Mouse (Mus musculus) brown adipose tissue, adult 24 weeks (tissue): Measurements from ENCODE around the gene Sigirr. TPM values are rescaled to one million over a fixed set of nuclear protein-coding genes. Genes with fewer than 3 reads are reported as not detected.

Experiments used
- H3K27ac ChIP-seq: fragments of 200-500 bp; replicated peaks from 2 replicates; pipeline ENCODE4 v1.5.1; 2012; ENCODE audit warnings: low read depth, mild to moderate bottlenecking, low read length
- H3K4me1 ChIP-seq: fragments of 200-500 bp; 2 replicates; pipeline ENCODE4 v1.6.1; 2012; ENCODE audit warnings: low read length, mixed read lengths; ENCODE audit not compliant: control insufficient read depth, insufficient read depth, insufficient read length
- H3K4me3 ChIP-seq: fragments of 200-500 bp; 2 replicates; pipeline ENCODE4 v1.5.1; 2012; ENCODE audit warnings: low read depth, mild to moderate bottlenecking, low read length, moderate library complexity; ENCODE audit not compliant: insufficient read depth
- polyA plus RNA-seq: library from polyadenylated mRNA; stranded (reverse); fragments of >200 nt; gene quantifications from 2 replicates; pipeline ENCODE4 v1.2.4, GENCODE M21; 2012; ENCODE audit not compliant: missing spikeins, insufficient read depth, insufficient read length

The Sigirr gene
- polyA plus RNA-seq, 1 experiment = 1.1 TPM

DNA sequence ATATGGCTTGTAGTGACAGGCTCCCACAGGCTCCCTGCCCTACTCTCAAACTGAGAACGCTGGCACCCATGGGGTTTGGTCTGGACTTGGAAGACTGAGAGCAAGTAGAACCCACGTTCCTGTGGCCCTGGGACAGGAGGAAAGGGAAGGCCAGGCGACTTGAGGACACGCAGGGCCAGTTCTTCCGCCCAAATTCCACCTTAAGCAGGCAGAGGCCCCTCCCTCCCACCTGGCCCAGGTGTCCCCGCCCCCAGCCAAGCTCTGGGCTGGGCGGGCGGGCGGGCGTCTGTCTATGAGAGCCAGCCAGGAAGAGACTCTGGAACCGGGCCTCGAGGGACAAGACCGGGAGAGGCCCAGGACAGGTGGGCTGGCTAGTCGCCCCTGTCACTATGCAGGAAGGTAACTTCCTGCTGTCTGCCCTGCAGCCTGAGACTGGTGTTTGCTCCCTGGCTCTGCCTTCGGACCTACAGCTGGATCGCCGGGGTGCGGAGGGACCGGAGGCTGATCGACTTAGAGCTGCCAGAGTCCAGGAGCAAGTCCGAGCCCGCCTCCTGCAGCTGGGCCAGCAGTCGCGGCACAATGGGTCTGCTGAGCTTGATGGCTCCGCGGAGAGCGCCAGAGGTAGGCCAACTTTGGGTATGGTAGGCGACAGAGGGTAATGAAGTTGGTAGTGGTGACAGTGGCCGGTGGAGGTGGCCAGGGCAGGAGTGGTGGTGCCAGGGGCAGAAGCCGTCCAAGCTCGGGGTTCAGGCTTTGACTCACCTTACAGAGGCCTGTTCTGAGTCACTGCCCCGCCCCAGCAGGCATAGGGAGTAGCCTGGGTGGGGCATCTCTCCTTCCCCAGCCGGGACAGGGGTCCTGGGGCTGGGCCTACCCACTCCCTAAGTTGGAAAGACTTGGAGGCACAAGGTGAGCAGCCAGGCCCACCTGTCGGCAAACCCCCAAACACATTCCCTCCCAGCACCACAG lies 20.6 kb downstream of the Sigirr start:
- H3K4me3 ChIP-seq = no peak overlapping the region
- H3K27ac ChIP-seq = no peak overlapping the region
- 0 out of 2 replicates have a peak, but pooled peaks cover 2% of the 10 kb centered on the region for H3K4me1 ChIP-seq

DNA sequence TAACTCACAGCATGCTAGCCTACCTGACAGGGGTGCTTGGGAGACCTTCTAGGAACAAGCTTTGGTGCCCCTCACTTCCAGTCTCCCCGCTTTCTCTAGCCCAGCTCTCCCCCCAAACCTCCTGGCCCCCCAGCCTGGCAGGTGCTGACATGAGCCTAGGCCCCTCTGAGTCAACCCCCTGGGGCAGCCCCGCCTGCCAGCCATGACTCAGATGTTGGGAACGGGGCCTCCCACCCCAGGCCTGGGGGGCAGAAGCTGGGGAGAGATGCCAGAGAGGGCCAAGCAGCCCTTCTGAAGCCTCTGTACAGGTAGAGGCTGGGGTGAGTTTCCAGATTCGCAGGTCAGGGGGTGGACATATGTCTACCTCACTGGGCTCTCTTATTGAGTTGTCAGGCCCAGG lies 21.5 kb downstream of the Sigirr start:
- H3K27ac ChIP-seq = no peak overlapping the region
- H3K4me3 ChIP-seq = no peak overlapping the region
- H3K4me1 ChIP-seq = 0 out of 2 replicates have a peak, but pooled peaks cover 2% of the 10 kb centered on the region

DNA sequence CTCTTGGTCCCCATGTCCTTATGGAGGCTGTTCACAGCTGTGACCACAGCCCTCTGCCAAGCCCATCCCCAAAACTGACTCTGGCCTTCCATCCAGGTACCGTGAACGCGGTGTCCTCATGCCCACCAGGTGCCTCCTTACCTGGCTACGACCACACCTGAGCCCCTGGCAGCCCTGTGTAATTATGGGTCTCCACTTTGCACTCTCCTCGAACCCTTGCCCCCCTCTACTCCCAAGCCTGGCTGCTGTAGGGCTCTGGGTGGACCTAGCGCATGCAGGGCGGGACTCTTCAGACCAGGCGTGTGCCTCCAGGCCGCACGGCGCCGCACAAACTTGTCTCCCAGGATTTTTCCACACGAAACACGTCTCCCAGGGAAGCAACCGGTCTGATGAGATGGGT lies 22.5 kb downstream of the Sigirr start, which contains the start of gene Pkp3:
TSS of gene Pkp3 (plus strand) at position 378 of the 400 bp plus-strand sequence.
- H3K4me3 ChIP-seq = no peak within 1 kb of the TSS
- 0 out of 2 replicates have a peak, but pooled peaks cover 2% of the 10 kb centered on the region for H3K4me1 ChIP-seq
- no peak within 1 kb of the TSS for H3K27ac ChIP-seq

DNA sequence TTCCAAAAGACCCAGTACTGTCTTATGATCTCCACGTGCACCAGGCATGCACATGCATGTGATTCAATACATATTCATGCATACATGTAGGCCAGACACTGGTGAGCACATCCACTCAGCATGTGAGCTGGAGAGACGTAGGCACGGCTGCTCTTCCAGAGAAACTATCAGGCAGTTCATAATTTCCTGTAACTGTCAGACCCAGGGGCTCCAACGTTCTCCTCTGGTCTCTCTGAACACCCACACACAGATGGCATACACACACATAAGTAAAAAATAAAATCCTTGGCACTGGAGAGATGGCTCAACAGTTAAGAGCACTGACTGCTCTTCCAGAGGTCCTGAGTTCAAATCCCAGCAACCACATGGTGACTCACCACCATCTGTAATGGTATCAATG lies 26.6 kb downstream of the Sigirr start:
- no peaks in the 10 kb centered on the region for H3K4me1 ChIP-seq
- no peak overlapping the region for H3K27ac ChIP-seq
- H3K4me3 ChIP-seq = no peak overlapping the region

DNA sequence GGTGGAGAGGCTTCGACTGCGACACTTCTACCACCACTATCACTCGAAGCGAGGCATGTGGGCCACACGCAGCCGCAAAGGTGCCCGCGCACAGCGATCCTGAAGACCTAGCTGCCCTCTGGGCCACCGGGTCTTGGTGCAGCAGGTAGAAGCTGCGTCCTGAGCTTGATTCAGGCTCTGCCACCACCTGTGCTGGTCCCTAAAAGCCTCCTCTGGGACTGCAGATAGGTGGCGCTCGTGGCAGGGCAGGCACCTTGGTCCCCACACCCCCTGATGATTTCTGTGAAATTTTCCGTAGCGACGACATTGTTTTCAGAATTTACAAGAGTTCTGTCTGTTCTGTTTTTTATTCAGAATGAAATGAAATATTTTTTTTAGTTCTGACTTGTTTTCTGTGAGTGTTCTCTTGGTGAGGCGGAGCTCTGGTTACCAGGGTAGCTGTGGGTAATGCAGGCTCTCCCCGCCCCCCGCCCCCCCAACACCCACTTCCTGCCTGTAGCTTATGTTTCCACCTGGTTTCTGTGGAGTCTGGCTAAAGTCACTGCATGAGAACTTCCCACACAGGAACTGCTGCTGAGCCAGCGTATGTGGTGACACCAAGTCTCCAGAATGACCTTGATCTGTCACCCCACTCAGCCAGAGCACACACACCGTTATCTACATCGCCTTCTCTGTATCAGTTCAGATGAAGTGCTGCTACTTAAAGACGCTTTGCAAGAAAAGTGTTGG lies 28.2 kb downstream of the Sigirr start:
- Histone ChIP-seq H3K27ac (no peak overlapping the region), H3K4me1 (no peaks in the 10 kb centered on the region), H3K4me3 (no peak overlapping the region)

DNA sequence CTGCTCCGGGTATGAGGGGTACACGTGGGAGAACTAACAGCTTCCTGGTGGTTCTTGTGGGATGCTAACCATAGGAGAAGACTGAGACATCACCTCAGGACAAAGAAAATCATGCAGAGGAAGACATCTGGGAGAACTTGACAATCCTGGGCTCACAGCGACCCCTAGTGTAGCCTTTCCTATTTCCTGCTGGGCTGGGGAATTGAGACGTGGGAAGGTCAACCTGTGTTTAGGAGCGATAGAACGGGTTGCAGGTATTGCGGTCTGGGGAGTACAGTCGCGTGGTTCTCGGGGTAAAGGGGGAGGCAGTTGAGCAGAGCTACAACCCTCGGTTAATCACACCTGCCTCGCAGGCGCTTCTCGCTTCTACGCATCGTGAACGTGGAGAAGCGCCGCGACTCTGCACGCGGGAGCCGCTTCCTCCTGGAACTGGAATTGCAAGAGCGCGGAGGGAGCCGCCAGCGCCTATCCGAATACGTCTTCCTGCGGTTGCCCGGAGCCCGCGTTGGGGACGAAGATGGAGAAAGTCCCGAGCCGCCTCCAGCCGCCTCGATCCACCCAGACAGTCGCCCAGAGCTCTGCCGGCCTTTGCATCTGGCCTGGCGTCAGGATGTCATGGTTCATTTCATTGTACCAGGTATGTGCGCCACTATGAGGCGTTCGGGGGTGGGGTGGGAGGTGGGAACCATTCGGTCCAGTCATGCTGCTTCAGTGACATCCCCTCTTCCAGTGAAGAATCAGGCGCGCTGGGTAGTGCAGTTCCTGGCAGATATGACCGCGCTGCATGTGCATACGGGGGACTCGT lies 30.1 kb downstream of the Sigirr start:
- no peaks in the 10 kb centered on the region for H3K4me1 ChIP-seq
- H3K4me3 ChIP-seq = peak overlapping the region; percentile 36

DNA sequence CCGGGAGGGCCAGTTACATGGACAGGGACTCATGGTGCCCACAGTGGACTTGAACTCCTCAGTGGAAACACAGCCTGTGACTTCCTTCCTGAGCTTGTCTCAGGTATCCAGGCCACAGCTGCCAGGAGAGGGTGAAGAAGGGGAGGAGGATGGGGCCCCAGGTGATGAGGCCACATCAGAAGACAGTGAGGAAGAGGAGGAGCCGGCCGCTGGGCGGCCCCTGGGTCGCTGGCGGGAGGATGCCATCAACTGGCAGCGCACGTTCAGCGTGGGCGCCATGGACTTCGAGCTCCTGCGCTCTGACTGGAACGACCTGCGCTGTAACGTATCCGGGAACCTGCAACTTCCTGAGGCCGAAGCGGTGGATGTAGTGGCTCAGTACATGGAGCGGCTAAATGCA lies 32.0 kb downstream of the Sigirr start:
- H3K4me3 ChIP-seq = no peak overlapping the region
- H3K4me1 ChIP-seq = no peaks in the 10 kb centered on the region
- H3K27ac ChIP-seq = no peak overlapping the region

More for the DNA sequence above, 30.1 kb downstream of the Sigirr start:
- H3K27ac ChIP-seq = no peak overlapping the region

DNA sequence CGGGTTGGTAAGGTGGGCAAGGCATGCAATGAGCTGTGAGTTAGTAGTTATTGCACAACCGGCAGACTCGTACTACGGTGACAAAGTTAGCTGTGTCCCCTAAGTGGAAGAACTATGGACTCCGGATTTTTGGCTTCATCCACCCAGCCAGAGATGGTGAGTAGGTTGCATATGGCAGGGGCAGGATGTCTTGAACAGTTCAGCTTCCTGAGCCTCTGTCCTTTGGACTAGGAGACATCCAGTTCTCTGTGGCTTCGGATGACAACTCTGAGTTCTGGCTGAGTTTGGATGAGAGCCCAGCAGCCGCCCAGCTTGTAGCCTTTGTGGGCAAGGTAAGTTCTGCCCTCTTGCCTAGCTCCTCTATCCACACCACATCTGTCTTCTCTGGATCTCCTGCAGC lies 35.8 kb downstream of the Sigirr start:
- Histone ChIP-seq H3K27ac (no peak overlapping the region), H3K4me1 (no peaks in the 10 kb centered on the region), H3K4me3 (no peak overlapping the region)

DNA sequence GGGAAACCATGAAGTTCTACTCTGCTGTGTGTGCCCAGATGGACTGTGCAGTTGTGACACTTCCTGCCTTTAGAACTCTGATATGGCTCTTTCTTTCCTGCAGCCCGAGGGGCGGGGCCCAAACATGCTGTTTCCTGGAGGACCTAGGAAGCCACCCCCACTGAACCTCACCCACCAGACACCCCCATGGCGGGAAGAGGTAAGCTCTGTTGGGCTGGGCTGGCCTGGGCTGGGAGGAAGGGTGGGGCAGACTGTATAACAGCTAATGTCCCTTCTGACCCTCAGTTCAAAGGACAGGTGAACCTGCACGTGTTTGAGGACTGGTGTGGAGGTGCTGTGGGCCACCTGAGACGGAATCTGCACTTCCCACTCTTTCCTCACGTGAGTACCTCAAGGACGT lies 36.2 kb downstream of the Sigirr start:
- Histone ChIP-seq H3K4me1 (no peaks in the 10 kb centered on the region), H3K4me3 (no peak overlapping the region), H3K27ac (no peak overlapping the region)

DNA sequence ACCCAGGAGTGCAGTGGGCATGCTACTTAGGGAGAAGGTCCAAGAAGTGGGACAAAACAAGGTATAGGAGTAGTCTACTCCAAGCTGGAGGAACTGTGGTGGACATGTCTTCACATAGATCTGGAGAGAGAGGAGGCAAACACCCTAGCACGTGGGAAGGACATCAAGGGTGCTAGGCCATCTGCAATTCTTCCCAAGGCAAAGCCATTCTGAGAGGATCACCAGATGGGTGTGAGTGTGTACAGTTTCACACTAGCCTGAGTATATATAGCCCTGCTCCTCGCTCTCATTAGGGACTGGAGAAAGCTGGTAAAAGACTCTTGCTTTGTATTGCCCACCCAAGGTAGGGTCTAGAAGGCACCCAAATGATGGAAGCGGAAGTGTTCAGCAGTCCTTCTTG lies 37.0 kb downstream of the Sigirr start:
- Histone ChIP-seq H3K4me1 (no peaks in the 10 kb centered on the region), H3K27ac (no peak overlapping the region), H3K4me3 (no peak overlapping the region)

DNA sequence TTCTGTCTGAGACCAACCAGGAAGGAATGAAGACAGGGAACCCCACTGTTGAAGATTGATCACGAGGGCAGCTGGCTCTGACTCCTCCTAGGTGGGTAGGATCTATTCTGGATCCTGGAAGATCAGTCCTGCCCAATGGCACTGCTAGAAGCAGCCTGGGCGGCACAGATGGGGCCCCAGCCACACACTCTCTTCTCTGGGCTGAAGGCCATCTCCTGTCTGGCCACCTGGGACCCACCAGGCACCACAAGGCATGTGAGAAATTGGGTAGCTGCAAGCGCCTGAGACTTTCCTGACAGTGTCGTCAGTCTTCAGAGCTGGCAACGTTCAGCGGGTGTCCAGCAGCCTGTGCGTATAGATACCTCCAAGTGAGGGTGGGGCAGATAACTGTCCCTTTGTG lies 37.8 kb downstream of the Sigirr start:
- Histone ChIP-seq H3K4me3 (no peak overlapping the region), H3K4me1 (no peaks in the 10 kb centered on the region)

DNA sequence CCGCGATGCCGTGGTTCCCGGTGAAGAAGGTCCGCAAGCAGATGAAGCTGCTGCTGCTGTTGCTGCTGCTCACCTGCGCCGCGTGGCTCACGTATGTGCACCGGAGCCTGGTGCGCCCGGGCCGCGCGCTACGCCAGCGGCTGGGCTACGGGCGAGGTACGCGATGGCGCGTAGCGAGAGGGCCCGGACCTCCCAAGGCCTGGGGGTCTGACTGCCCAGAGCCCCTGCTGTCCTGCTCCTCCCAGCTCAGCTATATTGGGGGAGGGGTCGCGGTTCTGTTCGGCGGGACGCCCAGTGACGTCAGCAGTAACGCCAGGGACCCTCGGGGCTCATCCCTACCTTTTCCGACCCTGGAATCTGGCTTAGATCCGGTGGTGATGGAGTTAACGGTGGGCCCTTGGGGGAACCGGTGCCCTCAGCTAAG lies 39.1 kb downstream of the Sigirr start:
- H3K4me1 ChIP-seq = no peaks in the 10 kb centered on the region

More for the DNA sequence above, 37.8 kb downstream of the Sigirr start:
- H3K27ac ChIP-seq = no peak overlapping the region

DNA sequence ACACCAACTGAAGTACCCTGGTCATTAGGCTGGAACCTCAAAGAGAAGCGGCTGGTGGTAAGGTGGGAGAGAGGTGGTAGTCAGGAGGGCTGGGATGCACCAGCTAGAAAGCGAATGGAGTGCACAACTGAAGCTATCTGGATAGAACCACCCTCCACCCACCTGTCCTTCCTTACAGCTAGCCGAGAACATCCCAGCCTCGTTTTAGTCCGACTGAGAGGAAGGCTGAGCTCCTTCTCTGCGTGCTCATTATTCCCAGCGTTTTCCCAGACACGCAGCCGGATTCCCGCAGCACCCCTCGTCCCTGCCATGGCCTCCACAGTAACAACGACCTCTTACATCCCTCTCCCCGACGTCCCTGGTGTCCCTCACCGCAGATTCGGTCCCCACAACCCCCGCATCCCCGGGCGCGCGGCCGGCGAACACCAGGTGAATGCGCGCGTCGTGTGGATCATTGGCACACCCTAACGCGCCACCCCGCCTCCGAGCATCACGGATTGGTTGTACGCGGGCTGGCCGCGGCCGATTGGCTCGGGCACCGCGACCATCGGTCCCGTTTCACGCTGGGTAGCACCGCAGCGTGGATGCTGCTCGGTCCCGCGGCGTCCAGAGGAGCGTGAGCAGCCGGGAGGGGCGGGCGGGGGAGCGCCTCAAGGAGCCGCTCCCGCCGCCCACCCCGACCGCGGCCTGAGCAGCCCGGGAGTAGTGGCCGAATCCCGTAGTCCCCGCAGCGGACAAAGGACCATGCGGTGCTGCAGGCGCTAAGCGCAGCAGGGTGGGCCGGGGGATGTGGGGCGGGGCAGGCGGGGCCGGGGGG lies 39.7 kb downstream of the Sigirr start, which contains the start of gene B4galnt4:
TSS of gene B4galnt4 (plus strand) at position 679 of the 817 bp plus-strand sequence.
- Histone ChIP-seq H3K27ac (0 out of 2 replicates have a peak within 1 kb of the TSS, but pooled peaks have one; percentile 24), H3K4me3 (peak within 1 kb of the TSS; percentile 60), H3K4me1 (no peaks in the 10 kb centered on the region)

More for the DNA sequence above, 39.1 kb downstream of the Sigirr start:
- peak overlapping the region; percentile 20; the same call in 1 of the 2 replicates for H3K4me3 ChIP-seq
- H3K27ac ChIP-seq = no peak overlapping the region

DNA sequence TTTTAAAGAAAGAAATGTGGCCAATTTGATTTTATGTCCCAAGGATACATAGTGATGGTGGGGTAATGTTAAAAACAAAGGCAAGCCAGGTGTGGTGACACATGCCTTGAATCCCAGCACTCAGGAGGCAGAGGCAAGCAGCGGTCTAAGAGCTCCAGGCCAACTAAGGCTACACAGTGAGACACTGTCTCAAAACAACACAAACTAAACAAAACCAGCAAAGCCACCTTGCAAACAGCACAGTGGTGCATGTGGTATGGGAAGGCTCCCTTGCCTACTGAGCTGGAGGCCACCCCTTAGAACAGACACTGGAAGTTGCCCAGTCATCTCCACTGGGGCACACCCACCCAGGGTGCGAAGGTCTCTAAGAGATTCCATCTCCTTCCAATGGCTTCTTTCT lies 40.4 kb downstream of the Sigirr start:
- Histone ChIP-seq H3K27ac (0 out of 2 replicates have a peak overlapping the region, but pooled peaks have one; percentile 24), H3K4me3 (peak overlapping the region; percentile 60; the same call in 1 of the 2 replicates)

More for the DNA sequence above, 40.4 kb downstream of the Sigirr start:
- H3K4me1 ChIP-seq = no peaks in the 10 kb centered on the region
